Mouse (Mus musculus) lung, postnatal 0 days (tissue): ENCODE results near the gene Tfe3. TPM values are rescaled to one million over a fixed set of nuclear protein-coding genes. Genes with fewer than 3 reads are reported as not detected.
"Not testable (repeated sequence)": the region's sequence is repeated elsewhere in the genome, so short reads cannot be mapped to it uniquely, and the experiment has no call there.

Source experiments
- ATAC-seq: fragments of 200-750 bp; cut with Nextera tagmentation; 2 replicates; pipeline ENCODE4 v1.8.0; 2017; ENCODE audit warnings: moderate library complexity
- DNase-seq: peaks from one replicate; pipeline ENCODE4 v3.0.0-alpha.2; 2016; ENCODE audit warnings: low spot score
- H3K27ac ChIP-seq: fragments of 300-500 bp; sonication (generic); 2 replicates; pipeline ENCODE4 v1.5.1; 2014; ENCODE audit warnings: antibody characterized with exemption, mild to moderate bottlenecking, low read length, mixed read lengths
- H3K27me3 ChIP-seq: fragments of 300-500 bp; sonication (generic); replicated peaks from 2 replicates; pipeline ENCODE4 v1.6.1; 2014; ENCODE audit warnings: low read length, mixed read lengths; ENCODE audit not compliant: insufficient read depth
- H3K36me3 ChIP-seq: fragments of 300-500 bp; sonication (generic); 2 replicates; pipeline ENCODE4 v1.6.1; 2014; ENCODE audit warnings: low read length, mixed read lengths; ENCODE audit not compliant: insufficient read depth
- H3K4me1 ChIP-seq: fragments of 300-500 bp; sonication (generic); 2 replicates; pipeline ENCODE4 v1.6.1; 2014; ENCODE audit warnings: antibody characterized with exemption, low read depth, low read length, mixed read lengths; ENCODE audit not compliant: insufficient read depth
- H3K4me2 ChIP-seq: fragments of 300-500 bp; sonication (generic); replicated peaks from 2 replicates; pipeline ENCODE4 v1.6.1; 2014; ENCODE audit warnings: low read depth, mild to moderate bottlenecking, low read length, moderate library complexity, mixed read lengths
- H3K4me3 ChIP-seq: fragments of 300-500 bp; sonication (generic); 2 replicates; pipeline ENCODE4 v1.5.1; 2014; ENCODE audit warnings: low read depth, low read length
- H3K9ac ChIP-seq: fragments of 300-500 bp; sonication (generic); replicated peaks from 2 replicates; pipeline ENCODE4 v1.6.1; 2014; ENCODE audit warnings: low read depth, mild to moderate bottlenecking
- H3K9me3 ChIP-seq: fragments of 300-500 bp; sonication (generic); 2 replicates; pipeline ENCODE4 v1.6.1; 2016; ENCODE audit warnings: low read length, mixed read lengths
- CTCF ChIP-seq: IDR thresholded peaks from 2 replicates; pipeline ENCODE4 v1.5.1; 2016; ENCODE audit warnings: antibody characterized with exemption, mild to moderate bottlenecking
- EP300 ChIP-seq: IDR thresholded peaks from 2 replicates; pipeline ENCODE4 v1.6.1; 2016; ENCODE audit warnings: antibody characterized with exemption, mild to moderate bottlenecking, control low read depth
- WGBS: fragments of 180-500 bp; shearing (Covaris S2); extraction: QIAGEN DNeasy Blood & Tissue Kit; methylation state at CpG from one replicate; pipeline ENCODE4 v1.1.7; 2014; 5-methylcytosine and 5-hydroxymethylcytosine counted together
- polyA plus RNA-seq: library from polyadenylated mRNA; unstranded; fragments of >200 nt; fragmentation: Nextera tagmentation; extraction: Ambion mirVana; gene quantifications from 2 replicates; pipeline ENCODE4 v1.2.1, GENCODE M21; 2015

Tfe3 gene
- polyA plus RNA-seq, 1 experiment from 2014 or later, result 22.0 TPM

GRCm38 (mm10) chrX:7745429-7745828 is 16.9 kb upstream of the Tfe3 start:
- H3K36me3 ChIP-seq, result no peaks in the 10 kb centered on the region
- DNase-seq (no peak), ATAC-seq (no peak)
- no peaks in the 10 kb centered on the region for H3K27me3 ChIP-seq
- H3K9ac ChIP-seq, result no peak overlapping the region
- no peak for TF ChIP-seq EP300
- no peak for TF ChIP-seq CTCF
- no peak overlapping the region for H3K27ac ChIP-seq
- H3K4me1 ChIP-seq, result no peaks in the 10 kb centered on the region
- WGBS, result 67% methylated on average over 8 of the region's 8 CpGs
- H3K4me2 ChIP-seq, result no peak overlapping the region
- H3K4me3 ChIP-seq, result no peak overlapping the region
- no peaks in the 10 kb centered on the region for H3K9me3 ChIP-seq

- peak; percentile 71 for DNase-seq
- WGBS, result 8% methylated on average over 18 of the region's 56 CpGs
- H3K36me3 ChIP-seq, result no peaks in the 10 kb centered on the region
Measured at GRCm38 (mm10) chrX:7750432-7751116, 11.8 kb upstream of the Tfe3 start, which contains the start of gene Ccdc120. Ccdc120 (minus strand) TSS chrX:7750905.

GRCm38 (mm10) chrX:7753627-7754026 is 8.7 kb upstream of the Tfe3 start:
- DNase-seq (peak; percentile 47), ATAC-seq (peak; percentile 70)
- H3K27ac ChIP-seq, H3K9me3 ChIP-seq, H3K27me3 ChIP-seq, H3K36me3 ChIP-seq, H3K4me3 ChIP-seq, H3K4me2 ChIP-seq, H3K9ac ChIP-seq, H3K4me1 ChIP-seq: not testable (repeated sequence)
- TF ChIP-seq CTCF, result peak; percentile 56
- 12% methylated on average over 3 of the region's 3 CpGs for WGBS

More at GRCm38 (mm10) chrX:7750432-7751116, 11.8 kb upstream of the Tfe3 start, which contains the start of gene Ccdc120:
- Histone ChIP-seq H3K4me2 (peak within 1 kb of the TSS; percentile 64), H3K9me3 (no peaks in the 10 kb centered on the region), H3K4me3 (peak within 1 kb of the TSS; percentile 52), H3K27ac (no peak within 1 kb of the TSS), H3K27me3 (no peaks in the 10 kb centered on the region), H3K4me1 (no peaks in the 10 kb centered on the region), H3K9ac (no peak within 1 kb of the TSS)
- TF ChIP-seq CTCF (no peak), EP300 (no peak)
- peak; percentile 58 for ATAC-seq

GRCm38 (mm10) chrX:7762921-7763197 is 499 bp downstream of the Tfe3 start:
- H3K36me3 ChIP-seq, result no peaks in the 10 kb centered on the region; the same call in 1 of the 2 replicates
- H3K9ac ChIP-seq, result peak overlapping the region; percentile 63
- ATAC-seq, result no peak; the same call in 1 of the 2 replicates
- no peaks in the 10 kb centered on the region for H3K27me3 ChIP-seq
- TF ChIP-seq EP300 (no peak), CTCF (no peak)
- no peaks in the 10 kb centered on the region for H3K9me3 ChIP-seq
- peak overlapping the region; percentile 80 for H3K27ac ChIP-seq
- no peaks in the 10 kb centered on the region for H3K4me1 ChIP-seq
- peak overlapping the region; percentile 64 for H3K4me3 ChIP-seq
- no peak for DNase-seq
- H3K4me2 ChIP-seq, result peak overlapping the region; percentile 59
- WGBS, result 4% methylated on average over 21 of the region's 21 CpGs

- no peaks in the 10 kb centered on the region; the same call in 1 of the 2 replicates for H3K36me3 ChIP-seq
- ATAC-seq (peak; percentile 11; the same call in 1 of the 2 replicates), DNase-seq (peak; percentile 69)
- H3K4me2 ChIP-seq, result peak overlapping the region; percentile 59
- no peak for TF ChIP-seq EP300
- TF ChIP-seq CTCF, result no peak
- no peaks in the 10 kb centered on the region for H3K27me3 ChIP-seq
- H3K9ac ChIP-seq, result 0 out of 2 replicates have a peak overlapping the region, but pooled peaks have one; percentile 63
- WGBS, result 14% methylated on average over 21 of the region's 22 CpGs
- H3K27ac ChIP-seq, result peak overlapping the region; percentile 80
- no peaks in the 10 kb centered on the region for H3K9me3 ChIP-seq
- no peaks in the 10 kb centered on the region for H3K4me1 ChIP-seq
- peak overlapping the region; percentile 64 for H3K4me3 ChIP-seq
Measured at GRCm38 (mm10) chrX:7763631-7764393, 1.5 kb downstream of the Tfe3 start.

GRCm38 (mm10) chrX:7764657-7765280 is 2.4 kb downstream of the Tfe3 start:
- 24% methylated on average over 8 of the region's 9 CpGs for WGBS
- H3K36me3 ChIP-seq, result no peaks in the 10 kb centered on the region; the same call in 1 of the 2 replicates
- H3K9me3 ChIP-seq, result no peaks in the 10 kb centered on the region
- no peak overlapping the region for H3K9ac ChIP-seq
- H3K27me3 ChIP-seq, result no peaks in the 10 kb centered on the region
- H3K4me1 ChIP-seq, result no peaks in the 10 kb centered on the region
- TF ChIP-seq CTCF, result no peak
- TF ChIP-seq EP300, result no peak
- H3K4me3 ChIP-seq, result peak overlapping the region; percentile 23
- peak overlapping the region; percentile 59 for H3K4me2 ChIP-seq
- ATAC-seq (no peak), DNase-seq (no peak)
- 0 out of 2 replicates have a peak overlapping the region, but pooled peaks have one; percentile 62 for H3K27ac ChIP-seq
